Mouse (Mus musculus) liver, embryonic 14.5 days (tissue): ENCODE measurements around the gene Cacna1s. TPM values are rescaled to one million over a fixed set of nuclear protein-coding genes. Genes with fewer than 3 reads are reported as not detected.

Experiments
- ATAC-seq: fragments of 200-750 bp; cut with Nextera tagmentation; 2 replicates; pipeline ENCODE4 v1.8.0; 2017; ENCODE audit warnings: moderate number of reproducible peaks, mild to moderate bottlenecking, moderate library complexity; ENCODE audit not compliant: insufficient read depth
- DNase-seq, 3 experiments: peaks; one replicate each; pipeline ENCODE4 v3.0.0-alpha.2; 2012 to 2013; ENCODE audit warnings: low read depth in 3 of 3, low spot score in 3 of 3
- H3K27ac ChIP-seq: fragments of 300-500 bp; sonication (generic); 2 replicates; pipeline ENCODE4 v1.5.1; 2014; ENCODE audit warnings: moderate library complexity, mild to moderate bottlenecking, control low read depth, inconsistent platforms
- H3K27me3 ChIP-seq: fragments of 300-500 bp; sonication (generic); 2 replicates; pipeline ENCODE4 v1.6.1; 2014; ENCODE audit warnings: mild to moderate bottlenecking, low read length, moderate library complexity; ENCODE audit not compliant: control insufficient read depth, insufficient read depth
- H3K36me3 ChIP-seq: fragments of 300-500 bp; sonication (generic); replicated peaks from 2 replicates; pipeline ENCODE4 v1.6.1; 2014; ENCODE audit warnings: low read depth; ENCODE audit not compliant: control insufficient read depth, insufficient read depth
- H3K4me1 ChIP-seq, 2 experiments: fragments of 200-500 bp in 1 of 2; fragments of 300-500 bp in 1 of 2; sonication (generic) in 1 of 2; replicated peaks; 2 replicates each; pipeline ENCODE4 v1.6.1; 2012 to 2014; ENCODE audit warnings: antibody characterized with exemption in 1 of 2, inconsistent platforms in 1 of 2, low read length in 1 of 2; ENCODE audit not compliant: control insufficient read depth in 2 of 2, insufficient read depth in 2 of 2
- H3K4me2 ChIP-seq: fragments of 300-500 bp; sonication (generic); 2 replicates; pipeline ENCODE4 v1.6.1; 2014; ENCODE audit warnings: low read depth, mild to moderate bottlenecking, control low read depth, moderate library complexity
- H3K4me3 ChIP-seq, 2 experiments: fragments of 200-500 bp in 1 of 2; fragments of 300-500 bp in 1 of 2; sonication (generic) in 1 of 2; 2 replicates each; pipeline ENCODE4 v1.5.1; 2012 to 2014; ENCODE audit warnings: low read depth in 2 of 2, low read length in 2 of 2, mild to moderate bottlenecking in 2 of 2, control low read depth in 1 of 2, inconsistent platforms in 1 of 2, moderate library complexity in 1 of 2; ENCODE audit not compliant: insufficient read depth in 1 of 2
- H3K9ac ChIP-seq: fragments of 300-500 bp; sonication (generic); replicated peaks from 2 replicates; pipeline ENCODE4 v1.6.1; 2014; ENCODE audit warnings: mild to moderate bottlenecking, control low read depth, moderate library complexity
- H3K9me3 ChIP-seq: fragments of 300-500 bp; sonication (generic); 2 replicates; pipeline ENCODE4 v1.6.1; 2016; ENCODE audit warnings: low read length, mixed read lengths; ENCODE audit not compliant: control insufficient read depth
- CTCF ChIP-seq: IDR thresholded peaks from 2 replicates; pipeline ENCODE4 v1.5.1; 2016; ENCODE audit warnings: antibody characterized with exemption, low read depth, control low read depth
- EP300 ChIP-seq: IDR thresholded peaks from 2 replicates; pipeline ENCODE4 v1.6.1; 2016; ENCODE audit warnings: antibody characterized with exemption, low read depth
- WGBS: fragments of 180-500 bp; shearing (Covaris S2); extraction: QIAGEN DNeasy Blood & Tissue Kit; methylation state at CpG from one replicate; pipeline ENCODE4 v1.1.7; 2014; ENCODE audit not compliant: insufficient replicate concordance; 5-methylcytosine and 5-hydroxymethylcytosine counted together
- polyA plus RNA-seq, 2 experiments: library from polyadenylated mRNA; depleted of rRNA in 1 of 2; stranded (reverse) in 1 of 2; unstranded in 1 of 2; fragments of >200 nt; fragmentation: Nextera tagmentation in 1 of 2; extraction: Ambion mirVana in 1 of 2; gene quantifications; 2 replicates each; pipeline versions ENCODE4 v1.2.1 to v1.2.3; 2012 to 2014

Gene Cacna1s
- polyA plus RNA-seq, 2 experiments, result not detected

GRCm38 (mm10) chr1:136133570-136134240, 81.2 kb downstream of the Cacna1s start:
- 44% methylated on average over 13 of the region's 13 CpGs for WGBS
- H3K36me3 ChIP-seq, result no peaks in the 10 kb centered on the region
- ATAC-seq, result no peak
- no peak overlapping the region for H3K4me2 ChIP-seq
- TF ChIP-seq EP300, result no peak
- no peak for TF ChIP-seq CTCF
- peaks cover 27 to 64% of the 10 kb centered on the region in 2 experiments for H3K4me1 ChIP-seq
- no peaks in the 10 kb centered on the region; the same call in 1 of the 2 replicates for H3K27me3 ChIP-seq
- no peak overlapping the region for H3K27ac ChIP-seq
- no peaks in the 10 kb centered on the region for H3K9me3 ChIP-seq
- no peak overlapping the region for H3K4me3 ChIP-seq
- no peak for DNase-seq
- no peak overlapping the region for H3K9ac ChIP-seq

- ATAC-seq (no peak), DNase-seq (no peak)
- Histone ChIP-seq H3K9ac (peak overlapping the region; percentile 0; the same call in 1 of the 2 replicates), H3K36me3 (no peaks in the 10 kb centered on the region), H3K27me3 (no peaks in the 10 kb centered on the region; the same call in 1 of the 2 replicates), H3K4me2 (peak overlapping the region; percentile 34), H3K4me3 (no peak overlapping the region), H3K9me3 (no peaks in the 10 kb centered on the region), H3K4me1 (peaks cover 35 to 68% of the 10 kb centered on the region in 2 experiments), H3K27ac (peak overlapping the region; percentile 67)
- TF ChIP-seq EP300 (no peak), CTCF (no peak)
- 13% methylated on average over 2 of the region's 2 CpGs for WGBS
These were observed 82.0 kb downstream of the Cacna1s start for GRCm38 (mm10) chr1:136134547-136134946.

- Histone ChIP-seq H3K4me3 (no peak overlapping the region), H3K27me3 (no peaks in the 10 kb centered on the region; the same call in 1 of the 2 replicates), H3K27ac (peak overlapping the region; percentile 67), H3K9me3 (no peaks in the 10 kb centered on the region), H3K36me3 (no peaks in the 10 kb centered on the region), H3K9ac (peak overlapping the region; percentile 0; the same call in 1 of the 2 replicates), H3K4me1 (peaks cover 38 to 70% of the 10 kb centered on the region in 2 experiments), H3K4me2 (peak overlapping the region; percentile 34)
- no peak for TF ChIP-seq CTCF
- TF ChIP-seq EP300, result no peak
- ATAC-seq (peak; percentile 70), DNase-seq (peak; percentile 66 to 75 (median 69))
- 0% methylated on average over 1 of the region's 1 CpGs for WGBS
These were observed 82.5 kb downstream of the Cacna1s start for GRCm38 (mm10) chr1:136135046-136135445.

GRCm38 (mm10) chr1:136135777-136136444, 83.4 kb downstream of the Cacna1s start:
- TF ChIP-seq CTCF (no peak), EP300 (no peak)
- no peaks in the 10 kb centered on the region for H3K9me3 ChIP-seq
- peak overlapping the region; percentile 34; the same call in 1 of the 2 replicates for H3K4me2 ChIP-seq
- DNase-seq (no peak), ATAC-seq (no peak)
- no peaks in the 10 kb centered on the region for H3K36me3 ChIP-seq
- peak overlapping the region; percentile 67 for H3K27ac ChIP-seq
- no peak overlapping the region for H3K9ac ChIP-seq
- WGBS, result 62% methylated on average over 6 of the region's 6 CpGs
- no peaks in the 10 kb centered on the region; the same call in 1 of the 2 replicates for H3K27me3 ChIP-seq
- peaks cover 43 to 70% of the 10 kb centered on the region in 2 experiments for H3K4me1 ChIP-seq
- H3K4me3 ChIP-seq, result no peak overlapping the region

GRCm38 (mm10) chr1:136136547-136136946, 84.0 kb downstream of the Cacna1s start:
- Histone ChIP-seq H3K9ac (no peak overlapping the region), H3K4me3 (no peak overlapping the region), H3K4me2 (no peak overlapping the region), H3K36me3 (no peaks in the 10 kb centered on the region), H3K4me1 (peaks cover 43 to 76% of the 10 kb centered on the region in 2 experiments), H3K27me3 (no peaks in the 10 kb centered on the region; the same call in 1 of the 2 replicates), H3K27ac (no peak overlapping the region), H3K9me3 (no peaks in the 10 kb centered on the region)
- ATAC-seq, result no peak
- WGBS, result 75% methylated on average over 4 of the region's 4 CpGs
- DNase-seq, result no peak
- no peak for TF ChIP-seq EP300
- TF ChIP-seq CTCF, result no peak
